Mouse (Mus musculus): ENCODE data around the gene Ctso.

DNA sequence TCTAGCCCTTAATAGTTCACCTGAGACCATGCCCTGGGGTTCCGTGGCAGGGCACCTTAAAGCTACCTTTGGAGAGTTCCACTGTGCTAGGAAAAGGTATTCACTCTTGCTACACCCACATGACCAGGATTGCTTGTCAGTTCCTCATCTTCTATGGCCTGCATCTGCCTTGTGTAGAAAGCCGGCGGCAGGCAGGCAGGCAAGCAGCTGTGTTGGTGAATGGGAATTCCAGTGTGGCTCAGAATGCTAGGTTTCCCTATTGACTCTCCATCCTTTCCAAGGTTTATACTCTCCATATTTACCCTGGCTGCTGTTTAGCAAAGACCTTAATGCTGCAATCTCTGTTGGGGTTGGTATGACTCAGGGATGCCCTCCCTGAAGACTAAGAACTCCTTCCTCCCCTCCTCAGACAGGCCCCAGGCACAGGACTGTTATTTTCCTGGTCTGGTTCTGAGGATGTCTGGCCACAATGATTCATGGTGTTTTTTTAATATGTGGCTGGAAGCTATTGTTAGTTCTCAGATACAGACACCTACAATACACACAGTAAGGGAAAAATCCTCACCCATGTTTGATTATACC is 15.0 kb upstream of the Ctso start:
- TF ChIP-seq POLR2A (IDR thresholded peaks at IDR 0.05; ENCODE audit: low read depth, low read length): no peak
- no peak for TF ChIP-seq CTCF (conservative IDR thresholded peaks at IDR 0.05; ENCODE audit: insufficient read depth, insufficient read length, low read depth, low read length)
